Mouse (Mus musculus) stomach, postnatal 0 days (tissue): ENCODE data around the gene Aldh5a1.

Source experiments
- CTCF ChIP-seq: IDR thresholded peaks from 2 replicates; pipeline ENCODE4 v1.5.1; 2016; ENCODE audit warnings: antibody characterized with exemption, low read depth, mild to moderate bottlenecking, moderate library complexity
- EP300 ChIP-seq: optimal IDR thresholded peaks from 2 replicates; pipeline ENCODE3; 2016; ENCODE audit warnings: antibody characterized with exemption

DNA sequence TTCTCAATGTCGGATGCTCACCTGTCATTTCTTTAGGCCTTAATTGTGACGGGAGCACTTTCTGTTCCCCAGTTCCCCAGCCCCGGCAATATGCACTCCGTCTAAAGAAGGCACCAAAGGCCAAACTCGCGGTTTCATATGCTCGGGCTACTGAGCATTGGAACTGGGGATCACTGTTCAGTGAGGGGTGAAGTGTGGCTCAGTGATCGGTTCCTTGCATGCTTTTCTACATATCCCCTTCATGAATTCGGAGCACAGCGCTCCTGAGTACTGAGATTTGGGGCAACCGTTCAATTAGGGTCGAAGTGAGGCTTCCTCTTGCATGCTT lies 342 bp upstream of the Aldh5a1 start:
- TF ChIP-seq CTCF: no peak
- TF ChIP-seq EP300: no peak
